Mouse (Mus musculus) urinary bladder, adult 2 months (tissue): ENCODE measurements around the gene Sp100. TPM values are rescaled to one million over a fixed set of nuclear protein-coding genes. Genes with fewer than 3 reads are reported as not detected.

ENCODE experiments used
- DNase-seq: peaks from one replicate; pipeline ENCODE4 v3.0.0; 2022; ENCODE audit warnings: low spot score
- polyA plus RNA-seq: library from polyadenylated mRNA; depleted of rRNA; stranded (reverse); fragments of >200 nt; gene quantifications from 2 replicates; pipeline ENCODE4 v1.2.3, GENCODE M21; 2012; rRNA removed

Sp100 gene
- polyA plus RNA-seq, 1 experiment, result 32.2 TPM

DNA sequence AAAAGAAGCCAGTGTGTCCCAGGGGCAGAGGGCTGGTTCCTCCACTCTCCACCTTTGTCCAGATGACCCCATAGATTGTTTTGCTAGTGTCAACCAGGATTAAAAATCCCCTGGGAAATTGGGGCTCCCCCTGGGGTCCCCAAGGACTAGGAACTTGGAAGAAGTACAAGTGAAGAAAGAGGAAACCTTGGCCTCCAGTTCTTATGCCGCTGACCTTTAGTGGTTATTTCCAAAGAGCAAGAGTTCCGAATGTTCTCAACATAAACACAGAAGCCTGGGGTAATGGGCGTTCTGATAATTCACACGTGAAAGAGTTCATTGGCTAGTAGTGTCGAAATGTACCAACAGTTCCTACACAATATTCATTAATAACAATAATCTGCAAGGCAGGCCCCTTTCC lies 96.7 kb downstream of the Sp100 start:
- DNase-seq, result no peak

DNA sequence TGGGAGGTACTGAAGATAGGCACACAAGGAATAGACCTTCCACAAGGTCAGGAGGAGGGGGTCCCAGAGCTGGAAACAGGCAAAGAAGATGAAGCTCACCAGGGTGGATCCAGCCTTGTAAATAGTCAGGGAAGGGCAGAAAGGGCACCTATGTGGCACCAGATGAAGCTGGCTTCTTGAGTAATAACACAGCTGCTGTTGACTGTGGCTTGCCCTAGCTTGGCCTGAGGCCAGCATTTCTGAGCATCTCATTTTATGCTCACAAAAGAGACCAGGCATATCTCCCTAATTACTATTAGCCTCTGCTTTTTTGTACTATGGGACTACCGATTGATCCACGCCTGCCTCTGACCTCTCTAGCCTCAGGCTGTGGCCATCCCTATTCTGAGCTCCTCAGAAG lies 100.0 kb downstream of the Sp100 start:
- DNase-seq, result no peak

DNA sequence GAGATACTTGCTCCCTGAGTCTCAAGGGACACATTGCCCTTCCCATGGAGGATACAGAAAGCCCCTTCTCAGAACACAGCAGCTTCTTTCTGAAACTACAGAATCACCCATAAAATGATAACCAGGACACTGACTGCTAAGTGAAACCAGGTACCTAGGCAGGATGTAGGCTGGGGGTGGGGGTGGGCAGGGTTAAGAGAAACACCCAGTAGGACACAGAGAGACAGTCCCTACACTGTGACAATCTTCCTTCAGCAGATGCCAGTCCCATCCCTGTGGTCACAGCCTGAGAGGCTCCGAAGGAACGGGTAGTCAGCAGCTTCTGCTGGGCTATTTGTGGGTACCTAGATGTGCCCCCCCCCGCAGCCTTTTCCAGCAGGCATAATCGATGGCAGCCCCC lies 100.9 kb downstream of the Sp100 start:
- DNase-seq, result no peak

DNA sequence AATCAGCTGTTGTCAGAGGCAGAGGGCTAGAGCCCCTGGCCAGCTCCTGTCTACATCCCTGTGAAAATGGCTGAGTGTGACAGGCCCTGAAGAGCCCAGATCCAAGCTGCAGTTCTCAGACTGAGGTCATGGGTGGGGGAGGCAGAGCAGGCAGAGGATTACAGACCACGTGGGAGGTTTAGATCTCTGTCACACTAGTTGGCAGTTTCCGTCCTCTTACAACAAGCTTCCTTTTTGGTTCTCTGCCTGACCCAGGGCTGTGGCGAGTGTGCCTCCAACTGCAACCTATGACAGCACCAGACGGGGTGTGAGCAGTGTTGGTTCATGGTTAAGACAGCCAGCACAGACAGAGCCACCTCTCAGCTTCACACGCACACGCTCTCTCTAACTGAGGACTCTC lies 101.7 kb downstream of the Sp100 start:
- DNase-seq, result no peak

DNA sequence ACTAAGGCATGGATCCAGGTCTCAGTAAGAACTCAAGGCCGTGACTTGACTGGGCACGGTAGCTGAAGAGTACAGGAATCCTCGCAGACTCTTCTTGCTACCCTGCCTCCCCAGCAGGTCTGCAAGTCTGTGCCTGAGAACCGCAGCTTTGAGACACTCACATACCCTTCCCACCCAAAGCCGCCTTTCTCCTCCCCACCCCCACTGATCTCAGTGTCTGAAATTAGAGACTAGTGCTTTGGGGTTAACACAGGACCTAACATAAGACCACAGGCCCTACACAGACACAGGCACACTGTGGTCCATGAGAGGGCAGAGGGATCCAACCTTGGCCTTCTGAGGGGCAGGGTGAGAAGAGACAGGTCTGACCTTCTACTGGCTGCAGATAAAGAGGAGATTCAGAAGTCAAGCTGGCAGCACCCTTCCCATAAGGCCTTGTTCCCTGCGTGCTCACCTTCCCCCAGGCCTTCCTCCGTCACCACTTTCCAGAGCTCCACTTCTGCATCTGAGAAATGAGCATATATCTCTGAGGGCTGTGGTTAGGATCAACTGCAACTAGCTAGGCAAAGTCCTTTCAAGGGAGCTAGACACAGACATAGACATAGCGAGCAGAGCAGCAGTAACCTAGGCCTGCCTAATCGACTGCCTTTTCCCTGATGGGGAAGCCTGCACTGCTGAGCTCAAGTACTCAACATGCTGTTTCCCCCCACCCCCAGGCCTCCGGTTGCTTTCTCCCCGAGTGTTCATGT lies 102.3 kb downstream of the Sp100 start:
- DNase-seq, result no peak

DNA sequence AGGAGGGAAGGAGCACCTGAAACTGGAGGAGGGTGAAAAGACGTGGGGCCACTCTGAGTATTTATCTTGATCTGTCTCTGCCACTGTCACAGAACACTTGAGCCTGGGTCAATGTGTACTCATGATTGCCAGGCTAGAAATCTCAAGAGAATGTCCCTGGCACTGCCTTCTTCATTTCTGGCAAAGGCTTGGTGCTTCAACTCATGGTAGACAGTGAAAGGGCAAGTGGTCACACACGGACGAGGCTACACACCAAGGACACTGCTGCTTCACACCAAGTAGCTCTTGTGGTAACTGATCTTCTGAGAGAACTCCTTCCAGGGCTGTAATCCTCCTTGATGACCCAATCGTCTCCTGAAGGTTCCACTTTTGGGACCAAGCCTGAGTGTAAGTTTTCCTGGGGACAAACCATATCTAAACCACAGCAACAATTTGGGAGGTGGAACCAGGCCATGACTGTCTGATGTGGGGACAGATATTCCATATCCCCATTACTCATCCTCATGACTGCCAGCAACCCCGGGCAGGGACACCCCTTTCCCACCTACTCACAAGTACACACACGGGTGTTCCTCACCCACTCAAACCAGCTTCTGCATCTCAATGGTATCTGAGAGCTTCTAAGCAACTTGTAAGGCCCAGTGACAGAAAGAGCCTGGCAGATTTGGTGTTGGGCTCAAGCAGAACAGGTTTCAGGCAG lies 107.9 kb downstream of the Sp100 start:
- DNase-seq, result no peak

DNA sequence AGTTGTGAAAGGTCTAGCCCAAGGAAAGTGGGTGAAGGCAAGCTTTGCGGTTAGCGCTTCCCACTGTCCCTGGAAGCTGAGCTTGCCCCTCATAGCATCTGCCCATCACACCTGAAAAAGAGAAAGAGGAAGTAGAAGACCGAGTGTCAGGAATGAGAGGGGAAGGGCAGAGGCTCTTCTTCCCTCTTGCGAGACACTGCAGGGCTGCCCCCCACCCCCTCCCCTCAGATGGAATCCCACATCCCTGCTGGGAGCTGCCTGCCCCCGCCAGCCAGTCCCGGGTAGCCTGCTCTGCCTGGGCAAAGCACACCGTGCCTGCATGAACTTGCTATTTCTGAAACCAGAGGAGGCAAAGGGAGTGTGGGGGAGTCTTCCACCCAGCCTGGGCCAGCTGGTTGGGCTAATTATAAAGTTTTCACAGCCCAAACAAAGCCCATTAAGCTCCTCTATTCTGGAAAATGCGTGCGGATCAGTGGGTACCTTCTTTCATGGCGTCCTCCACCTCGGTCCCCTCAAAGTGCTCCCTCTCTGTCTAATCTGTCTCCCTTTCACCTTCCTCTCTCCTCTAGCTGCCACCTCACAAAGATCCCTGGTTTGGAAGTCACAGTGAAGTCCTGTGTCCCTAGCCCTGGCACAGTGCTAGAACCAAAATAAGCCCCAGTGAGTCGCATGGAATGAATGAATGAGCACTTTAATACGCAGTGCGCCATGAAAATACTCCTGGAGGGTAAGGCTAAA lies 108.6 kb downstream of the Sp100 start:
- DNase-seq, result no peak

DNA sequence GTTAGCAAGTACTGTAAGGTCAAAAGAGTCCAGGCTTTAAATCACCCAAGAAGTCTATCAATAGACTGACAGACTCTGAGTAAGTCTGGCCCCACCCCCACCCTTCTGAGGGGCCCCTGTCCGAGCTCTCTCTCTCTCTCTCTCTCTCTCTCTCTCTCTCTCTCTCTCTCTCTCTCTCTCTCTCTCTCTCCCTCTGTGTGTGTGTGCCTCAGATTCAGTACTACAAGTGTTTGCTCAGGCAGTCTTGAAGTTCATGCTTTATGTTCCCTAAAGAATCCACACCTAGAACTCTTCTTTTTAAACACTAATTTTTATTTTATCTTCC lies 109.1 kb downstream of the Sp100 start:
- DNase-seq, result no peak

Other genes with a start within 250 kb of the Sp100 start
- 0.22 TPM in 1 of 2 replicates, not detected in the other for gene G530012D18Rik, start 74.3 kb upstream of the Sp100 start, polyA plus RNA-seq
- 20.4 and 22.2 TPM in 2 replicates for gene Sp110, start 51.2 kb upstream of the Sp100 start, polyA plus RNA-seq
- gene Sp140, start 49.6 kb upstream of the Sp100 start, polyA plus RNA-seq, result 14.0 and 15.8 TPM in 2 replicates
- gene A630001G21Rik, start 128.7 kb downstream of the Sp100 start, polyA plus RNA-seq, result 3.3 and 4.8 TPM in 2 replicates
- gene Cab39, start 143.5 kb downstream of the Sp100 start, polyA plus RNA-seq, result 116 and 130 TPM in 2 replicates
- 160 and 190 TPM in 2 replicates for gene Itm2c, start 244.3 kb downstream of the Sp100 start, polyA plus RNA-seq